Mouse (Mus musculus): ENCODE results near the gene Olfr1110. TPM values are rescaled to one million over a fixed set of nuclear protein-coding genes. Genes with fewer than 3 reads are reported as not detected.
"Not testable (repeated sequence)": the region's sequence is repeated elsewhere in the genome, so short reads cannot be mapped to it uniquely, and the experiment has no call there.

Gene Olfr1110
- not detected in 2 replicates for polyA plus RNA-seq (2012; rRNA removed)

DNA sequence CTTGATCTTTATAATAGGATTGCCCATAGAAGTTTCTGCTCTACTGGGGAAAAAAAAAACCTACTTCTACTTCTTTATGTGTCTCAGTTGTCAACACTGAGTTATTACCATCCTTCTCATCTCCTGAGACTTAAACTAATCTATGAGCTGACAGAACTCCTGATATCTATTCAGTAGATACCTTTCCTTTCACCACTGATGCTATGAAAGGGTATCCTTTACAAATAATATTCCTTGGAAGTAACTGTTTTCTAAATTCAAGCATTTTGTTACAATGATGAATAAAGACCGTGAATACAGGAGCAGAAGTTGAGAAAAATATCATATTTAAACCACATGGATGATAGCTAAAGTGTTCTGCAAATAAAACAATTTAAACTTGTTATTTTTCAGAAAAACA lies at the start of gene Olfr1110:
TSS of gene Olfr1110 (minus strand) at position 101 of the 400 bp plus-strand sequence.
- DNase-seq (ENCODE audit: low read depth in 1 of 2, low spot score in 2 of 2), result no peak
- Histone ChIP-seq H3K36me3 (ENCODE audit: control insufficient read depth, insufficient read depth, low read length) (no peaks in the 10 kb centered on the region), H3K4me3 (ENCODE audit: extremely low read depth, insufficient read depth, insufficient read length) (no peak within 1 kb of the TSS), H3K27ac (ENCODE audit: insufficient read depth, low read length) (no peak within 1 kb of the TSS), H3K27me3 (ENCODE audit: control insufficient read depth, insufficient read depth, low read length) (no peaks in the 10 kb centered on the region), H3K4me1 (ENCODE audit: control insufficient read depth, insufficient read depth, insufficient read length) (no peaks in the 10 kb centered on the region)
- 75% methylated on average over 1 of the region's 1 CpGs for WGBS
- TF ChIP-seq CTCF (IDR thresholded peaks at IDR 0.05; ENCODE audit: extremely low read depth, insufficient read depth, insufficient read length, insufficient replicate concordance), result no peak
- no peak for TF ChIP-seq POLR2A (IDR thresholded peaks at IDR 0.05; ENCODE audit: low read depth, low read length)

DNA sequence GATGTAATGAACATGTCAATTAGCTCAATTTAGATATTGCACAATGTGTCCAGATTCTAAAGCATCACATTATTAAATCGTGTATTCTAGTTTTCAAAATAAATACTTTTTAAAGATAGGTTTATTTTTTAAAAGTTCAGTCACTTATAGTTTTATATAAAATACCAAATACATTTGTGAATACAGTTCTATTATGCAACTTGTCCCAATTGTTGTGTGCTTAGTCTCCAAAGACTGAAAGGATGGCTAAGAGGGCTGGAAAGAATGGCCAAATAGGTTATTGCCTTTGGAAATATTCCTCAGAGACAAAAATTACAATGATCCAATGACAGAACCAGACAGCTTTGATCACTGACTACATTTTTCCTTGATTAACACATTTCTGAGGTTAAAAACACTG lies 47.4 kb upstream of the Olfr1110 start, which contains the start of gene Olfr1112:
TSS of gene Olfr1112 (plus strand) at position 301 of the 400 bp plus-strand sequence.
- Histone ChIP-seq H3K27ac (ENCODE audit: insufficient read depth, low read length) (no peak within 1 kb of the TSS), H3K27me3 (ENCODE audit: control insufficient read depth, insufficient read depth, low read length) (no peaks in the 10 kb centered on the region), H3K4me3 (ENCODE audit: extremely low read depth, insufficient read depth, insufficient read length) (no peak within 1 kb of the TSS), H3K4me1 (ENCODE audit: control insufficient read depth, insufficient read depth, insufficient read length) (no peaks in the 10 kb centered on the region), H3K36me3 (ENCODE audit: control insufficient read depth, insufficient read depth, low read length) (no peaks in the 10 kb centered on the region)
- 89% methylated on average over 1 of the region's 1 CpGs for WGBS
- no peak for TF ChIP-seq CTCF (IDR thresholded peaks at IDR 0.05; ENCODE audit: extremely low read depth, insufficient read depth, insufficient read length, insufficient replicate concordance)
- no peak for TF ChIP-seq POLR2A (IDR thresholded peaks at IDR 0.05; ENCODE audit: low read depth, low read length)
- no peak for DNase-seq (ENCODE audit: low read depth in 1 of 2, low spot score in 2 of 2)

DNA sequence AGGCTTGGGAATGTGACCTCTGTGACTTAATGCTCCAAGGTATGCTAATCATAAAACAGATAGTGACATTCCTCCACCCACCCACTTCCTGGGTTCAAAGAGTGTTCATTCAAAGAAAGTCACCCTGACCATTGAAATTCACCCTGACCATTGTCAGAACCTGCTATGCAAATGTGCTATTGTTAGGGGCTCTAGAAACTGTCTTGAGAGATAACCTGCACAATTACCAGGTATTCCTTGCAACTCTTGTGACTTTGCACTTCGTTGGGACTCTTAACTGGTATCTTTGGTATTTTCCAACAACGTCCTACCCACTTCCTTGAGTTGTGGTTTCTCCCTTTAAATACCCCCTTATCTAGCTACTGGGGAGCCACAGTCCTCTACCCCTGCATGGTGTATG lies 27.6 kb upstream of the Olfr1110 start:
- H3K27ac ChIP-seq (ENCODE audit: insufficient read depth, low read length); H3K4me3 ChIP-seq (ENCODE audit: extremely low read depth, insufficient read depth, insufficient read length); H3K36me3 ChIP-seq (ENCODE audit: control insufficient read depth, insufficient read depth, low read length); H3K27me3 ChIP-seq (ENCODE audit: control insufficient read depth, insufficient read depth, low read length); H3K4me1 ChIP-seq (ENCODE audit: control insufficient read depth, insufficient read depth, insufficient read length); DNase-seq (ENCODE audit: low read depth in 1 of 2, low spot score in 2 of 2): not testable (repeated sequence)
- 71% methylated on average over 2 of the region's 2 CpGs for WGBS

DNA sequence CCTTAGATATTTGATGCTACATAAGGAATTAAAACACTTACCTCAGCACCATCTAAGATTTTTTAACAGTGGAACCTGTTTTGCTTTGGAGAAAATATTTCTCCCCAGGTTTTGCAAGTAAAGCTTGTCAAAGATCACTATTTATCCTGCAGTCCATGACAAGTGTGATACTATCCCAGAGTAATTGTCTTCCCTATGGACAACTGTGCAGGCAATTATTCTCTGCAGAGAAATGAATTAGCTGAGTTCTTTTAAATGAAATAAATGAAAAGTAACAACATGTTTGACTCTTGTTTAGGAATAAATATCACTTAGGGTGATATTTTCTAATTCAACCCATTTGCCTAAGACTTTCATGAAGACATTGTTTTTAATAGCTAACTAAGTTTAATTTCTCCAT lies 12.4 kb upstream of the Olfr1110 start, which contains the start of gene Olfr1111:
TSS of gene Olfr1111 (minus strand) at position 101 of the 400 bp plus-strand sequence.
- no peak for TF ChIP-seq POLR2A (IDR thresholded peaks at IDR 0.05; ENCODE audit: low read depth, low read length)
- no peak for TF ChIP-seq CTCF (IDR thresholded peaks at IDR 0.05; ENCODE audit: extremely low read depth, insufficient read depth, insufficient read length, insufficient replicate concordance)
- Histone ChIP-seq H3K36me3 (ENCODE audit: control insufficient read depth, insufficient read depth, low read length) (no peaks in the 10 kb centered on the region), H3K27me3 (ENCODE audit: control insufficient read depth, insufficient read depth, low read length) (no peaks in the 10 kb centered on the region), H3K4me1 (ENCODE audit: control insufficient read depth, insufficient read depth, insufficient read length) (no peaks in the 10 kb centered on the region), H3K27ac (ENCODE audit: insufficient read depth, low read length) (no peak within 1 kb of the TSS), H3K4me3 (ENCODE audit: extremely low read depth, insufficient read depth, insufficient read length) (no peak within 1 kb of the TSS)
- DNase-seq (ENCODE audit: low read depth in 1 of 2, low spot score in 2 of 2), result no peak

DNA sequence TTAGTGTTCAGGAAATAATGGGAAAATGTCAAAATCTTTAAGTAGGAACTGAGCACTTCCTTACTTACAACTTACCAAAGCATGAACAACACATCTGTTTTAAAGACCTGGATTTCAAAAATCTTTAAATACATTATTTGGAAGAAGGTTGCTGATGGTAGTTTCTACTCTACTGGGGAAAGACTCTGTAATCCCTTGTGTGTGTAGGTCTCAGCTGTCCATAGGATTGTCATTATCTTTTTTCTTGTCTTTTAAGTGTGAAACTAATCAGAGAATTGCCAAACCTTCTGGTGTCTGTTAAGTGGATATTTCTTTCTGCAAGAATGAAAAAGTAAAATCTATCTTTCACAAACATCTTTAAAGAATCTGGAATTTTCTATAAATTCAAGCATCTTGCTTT lies 25.6 kb downstream of the Olfr1110 start, which contains the start of gene Olfr259:
TSS of gene Olfr259 (minus strand) at position 101 of the 400 bp plus-strand sequence.
- Histone ChIP-seq H3K4me3 (ENCODE audit: extremely low read depth, insufficient read depth, insufficient read length) (no peak within 1 kb of the TSS), H3K27ac (ENCODE audit: insufficient read depth, low read length) (no peak within 1 kb of the TSS), H3K36me3 (ENCODE audit: control insufficient read depth, insufficient read depth, low read length) (no peaks in the 10 kb centered on the region), H3K4me1 (ENCODE audit: control insufficient read depth, insufficient read depth, insufficient read length) (no peaks in the 10 kb centered on the region), H3K27me3 (ENCODE audit: control insufficient read depth, insufficient read depth, low read length) (no peaks in the 10 kb centered on the region)
- TF ChIP-seq POLR2A (IDR thresholded peaks at IDR 0.05; ENCODE audit: low read depth, low read length) (no peak), CTCF (IDR thresholded peaks at IDR 0.05; ENCODE audit: extremely low read depth, insufficient read depth, insufficient read length, insufficient replicate concordance) (no peak)
- no peak for DNase-seq (ENCODE audit: low read depth in 1 of 2, low spot score in 2 of 2)

DNA sequence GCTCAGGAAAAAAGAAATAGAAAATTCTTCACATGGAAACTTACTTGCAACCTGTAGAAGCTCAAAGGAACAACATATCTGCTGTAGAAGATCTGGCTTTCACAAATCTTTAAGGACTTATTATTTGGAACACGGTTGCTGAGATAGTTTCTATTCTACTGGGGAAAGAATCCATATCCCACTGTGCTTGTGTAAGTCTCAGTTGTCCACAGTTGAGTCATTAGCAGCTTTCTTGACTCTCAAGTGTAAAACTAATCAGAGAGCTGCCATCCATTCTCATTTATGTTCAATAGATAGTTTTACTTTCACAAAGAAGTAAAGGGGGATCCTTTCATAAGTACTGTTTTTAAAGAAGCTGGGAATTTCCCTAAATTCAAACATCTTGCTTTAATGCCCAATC lies 44.2 kb downstream of the Olfr1110 start, which contains the start of gene Olfr1109:
TSS of gene Olfr1109 (minus strand) at position 101 of the 400 bp plus-strand sequence.
- no peak for DNase-seq (ENCODE audit: low read depth in 1 of 2, low spot score in 2 of 2)
- H3K27me3 ChIP-seq (ENCODE audit: control insufficient read depth, insufficient read depth, low read length), result no peaks in the 10 kb centered on the region
- WGBS, result 65% methylated on average over 1 of the region's 1 CpGs
- H3K4me3 ChIP-seq (ENCODE audit: extremely low read depth, insufficient read depth, insufficient read length), result no peak within 1 kb of the TSS
- no peak for TF ChIP-seq POLR2A (IDR thresholded peaks at IDR 0.05; ENCODE audit: low read depth, low read length)
- H3K4me1 ChIP-seq (ENCODE audit: control insufficient read depth, insufficient read depth, insufficient read length), result no peaks in the 10 kb centered on the region
- H3K27ac ChIP-seq (ENCODE audit: insufficient read depth, low read length), result no peak within 1 kb of the TSS
- no peaks in the 10 kb centered on the region for H3K36me3 ChIP-seq (ENCODE audit: control insufficient read depth, insufficient read depth, low read length)

Other genes starting within 250 kb of the Olfr1110 start
- not detected in 2 replicates for gene Olfr1097, start 248.1 kb downstream of the Olfr1110 start, polyA plus RNA-seq (2012; rRNA removed)
- not detected in 2 replicates for gene Olfr1098, start 215.8 kb downstream of the Olfr1110 start, polyA plus RNA-seq (2012; rRNA removed)
- gene Olfr1099, start 179.6 kb downstream of the Olfr1110 start, polyA plus RNA-seq (2012; rRNA removed), result not detected in 2 replicates
- gene Olfr1100, start 160.3 kb downstream of the Olfr1110 start, polyA plus RNA-seq (2012; rRNA removed), result not detected in 2 replicates
- gene Olfr1101, start 149.1 kb downstream of the Olfr1110 start, polyA plus RNA-seq (2012; rRNA removed), result not detected in 2 replicates
- not detected in 2 replicates for gene Olfr1102, start 141.9 kb downstream of the Olfr1110 start, polyA plus RNA-seq (2012; rRNA removed)
- not detected in 2 replicates for gene Olfr1104, start 113.2 kb downstream of the Olfr1110 start, polyA plus RNA-seq (2012; rRNA removed)
- gene Olfr1105, start 103.8 kb downstream of the Olfr1110 start, polyA plus RNA-seq (2012; rRNA removed), result not detected in 2 replicates
- not detected in 2 replicates for gene Olfr1106, start 88.0 kb downstream of the Olfr1110 start, polyA plus RNA-seq (2012; rRNA removed)
- gene Olfr1107, start 64.5 kb downstream of the Olfr1110 start, polyA plus RNA-seq (2012; rRNA removed), result not detected in 2 replicates
- gene Olfr1109, start 44.3 kb downstream of the Olfr1110 start, polyA plus RNA-seq (2012; rRNA removed), result not detected in 2 replicates
- not detected in 2 replicates for gene Olfr259, start 25.7 kb downstream of the Olfr1110 start, polyA plus RNA-seq (2012; rRNA removed)
- not detected in 2 replicates for gene Olfr1111, start 12.3 kb upstream of the Olfr1110 start, polyA plus RNA-seq (2012; rRNA removed)
- gene Olfr1112, start 47.5 kb upstream of the Olfr1110 start, polyA plus RNA-seq (2012; rRNA removed), result not detected in 2 replicates
- not detected in 2 replicates for gene Olfr1113, start 68.7 kb upstream of the Olfr1110 start, polyA plus RNA-seq (2012; rRNA removed)
- gene Olfr1115, start 107.7 kb upstream of the Olfr1110 start, polyA plus RNA-seq (2012; rRNA removed), result not detected in 2 replicates
- gene Olfr1116, start 127.2 kb upstream of the Olfr1110 start, polyA plus RNA-seq (2012; rRNA removed), result not detected in 2 replicates
- not detected in 2 replicates for gene Olfr1118, start 167.3 kb upstream of the Olfr1110 start, polyA plus RNA-seq (2012; rRNA removed)
- not detected in 2 replicates for gene Olfr1120, start 214.5 kb upstream of the Olfr1110 start, polyA plus RNA-seq (2012; rRNA removed)
- not detected in 2 replicates for gene Olfr1121, start 229.6 kb upstream of the Olfr1110 start, polyA plus RNA-seq (2012; rRNA removed)
- gene Olfr1122, start 245.5 kb upstream of the Olfr1110 start, polyA plus RNA-seq (2012; rRNA removed), result not detected in 2 replicates